Mouse (Mus musculus) small intestine, adult 2 months (tissue): ENCODE data around the gene Ccdc28a. TPM values are rescaled to one million over a fixed set of nuclear protein-coding genes. Genes with fewer than 3 reads are reported as not detected.

Experiments used
- H3K27ac ChIP-seq: fragments of 200-500 bp; 2 replicates; pipeline ENCODE4 v1.5.1; 2012; ENCODE audit warnings: low read depth, low read length, control low read depth, inconsistent platforms; ENCODE audit not compliant: insufficient read depth
- H3K27me3 ChIP-seq: fragments of 200-500 bp; 2 replicates; pipeline ENCODE4 v1.6.1; 2012; ENCODE audit warnings: mild to moderate bottlenecking, moderate library complexity, low read length, inconsistent platforms; ENCODE audit not compliant: control insufficient read depth, insufficient read depth
- H3K36me3 ChIP-seq: fragments of 200-500 bp; 2 replicates; pipeline ENCODE4 v1.6.1; 2012; ENCODE audit warnings: mild to moderate bottlenecking, low read length, control low read depth, inconsistent platforms; ENCODE audit not compliant: control insufficient read depth, insufficient read depth
- H3K4me1 ChIP-seq: fragments of 200-500 bp; 2 replicates; pipeline ENCODE4 v1.6.1; 2012; ENCODE audit warnings: low read length, inconsistent platforms, mixed read lengths; ENCODE audit not compliant: control insufficient read depth, insufficient read depth, insufficient read length
- H3K4me3 ChIP-seq: fragments of 200-500 bp; 2 replicates; pipeline ENCODE4 v1.5.1; 2012; ENCODE audit warnings: low read depth, mild to moderate bottlenecking, control low read depth, inconsistent platforms, low read length, moderate library complexity
- CTCF ChIP-seq: fragments of 200-500 bp; IDR thresholded peaks from 2 replicates; pipeline ENCODE4 v1.5.1; 2012; ENCODE audit warnings: low read depth, mild to moderate bottlenecking, control low read depth, inconsistent platforms, low read length, moderate library complexity, mixed read lengths; ENCODE audit not compliant: insufficient replicate concordance, insufficient read length; ENCODE audit errors: extremely low read depth
- POLR2A ChIP-seq: fragments of 200-500 bp; IDR thresholded peaks from 2 replicates; pipeline ENCODE4 v1.6.1; 2012; ENCODE audit warnings: low read depth, mild to moderate bottlenecking, control low read depth, inconsistent platforms, low read length, moderate library complexity
- WGBS: fragments of 180-500 bp; shearing (Covaris S2); methylation state at CpG from one replicate; pipeline ENCODE4 v1.1.7; 2018; 5-methylcytosine and 5-hydroxymethylcytosine counted together
- polyA plus RNA-seq: library from polyadenylated mRNA; depleted of rRNA; stranded (reverse); fragments of >200 nt; gene quantifications from 2 replicates; pipeline ENCODE4 v1.2.3, GENCODE M21; 2012

Gene Ccdc28a
- polyA plus RNA-seq, 1 experiment, result 28.8 TPM

GRCm38 (mm10) chr10:18194156-18194555 lies 40.6 kb downstream of the Ccdc28a start:
- Histone ChIP-seq H3K36me3 (no peaks in the 10 kb centered on the region), H3K27ac (no peak overlapping the region), H3K27me3 (no peaks in the 10 kb centered on the region), H3K4me1 (no peaks in the 10 kb centered on the region), H3K4me3 (no peak overlapping the region)
- TF ChIP-seq CTCF (no peak), POLR2A (no peak)
- 78% methylated on average over 11 of the region's 11 CpGs for WGBS

- no peaks in the 10 kb centered on the region for H3K4me1 ChIP-seq
- no peak overlapping the region for H3K4me3 ChIP-seq
- no peak overlapping the region for H3K27ac ChIP-seq
- no peak for TF ChIP-seq CTCF
- TF ChIP-seq POLR2A, result no peak
- no peaks in the 10 kb centered on the region for H3K36me3 ChIP-seq
- H3K27me3 ChIP-seq, result no peaks in the 10 kb centered on the region
- WGBS, result 77% methylated on average over 11 of the region's 11 CpGs
Measured at GRCm38 (mm10) chr10:18193221-18193620, 41.6 kb downstream of the Ccdc28a start.

- no peak overlapping the region for H3K4me3 ChIP-seq
- H3K27ac ChIP-seq, result no peak overlapping the region
- 13% methylated on average over 8 of the region's 8 CpGs for WGBS
- no peaks in the 10 kb centered on the region for H3K27me3 ChIP-seq
- no peaks in the 10 kb centered on the region for H3K36me3 ChIP-seq
- no peaks in the 10 kb centered on the region for H3K4me1 ChIP-seq
- TF ChIP-seq POLR2A, result no peak
Measured at GRCm38 (mm10) chr10:18191706-18192105, 43.1 kb downstream of the Ccdc28a start.

- no peaks in the 10 kb centered on the region for H3K27me3 ChIP-seq
- H3K27ac ChIP-seq, result no peak overlapping the region
- no peaks in the 10 kb centered on the region for H3K4me1 ChIP-seq
- H3K36me3 ChIP-seq, result no peaks in the 10 kb centered on the region
- no peak overlapping the region for H3K4me3 ChIP-seq
- WGBS, result 89% methylated on average over 4 of the region's 4 CpGs
- TF ChIP-seq CTCF, result no peak
- no peak for TF ChIP-seq POLR2A
Measured at GRCm38 (mm10) chr10:18189498-18189897, 45.3 kb downstream of the Ccdc28a start.

GRCm38 (mm10) chr10:18188564-18188963 lies 46.2 kb downstream of the Ccdc28a start:
- H3K27ac ChIP-seq, result no peak overlapping the region
- H3K36me3 ChIP-seq, result no peaks in the 10 kb centered on the region
- H3K4me3 ChIP-seq, result no peak overlapping the region
- WGBS, result 76% methylated on average over 6 of the region's 6 CpGs
- no peaks in the 10 kb centered on the region for H3K4me1 ChIP-seq
- H3K27me3 ChIP-seq, result no peaks in the 10 kb centered on the region
- no peak for TF ChIP-seq CTCF
- no peak for TF ChIP-seq POLR2A

- TF ChIP-seq POLR2A, result no peak
- no peak for TF ChIP-seq CTCF
- Histone ChIP-seq H3K27ac (no peak overlapping the region), H3K36me3 (no peaks in the 10 kb centered on the region), H3K27me3 (no peaks in the 10 kb centered on the region), H3K4me3 (no peak overlapping the region), H3K4me1 (no peaks in the 10 kb centered on the region)
- WGBS, result 82% methylated on average over 5 of the region's 5 CpGs
Measured at GRCm38 (mm10) chr10:18182246-18182645, 52.6 kb downstream of the Ccdc28a start.

- H3K36me3 ChIP-seq, result no peaks in the 10 kb centered on the region
- TF ChIP-seq POLR2A (no peak), CTCF (no peak)
- H3K27ac ChIP-seq, result no peak overlapping the region
- WGBS, result 50% methylated on average over 2 of the region's 2 CpGs
- no peak overlapping the region for H3K4me3 ChIP-seq
- H3K4me1 ChIP-seq, result no peaks in the 10 kb centered on the region
- H3K27me3 ChIP-seq, result no peaks in the 10 kb centered on the region
Measured at GRCm38 (mm10) chr10:18177304-18177703, 57.5 kb downstream of the Ccdc28a start.

- no peak overlapping the region for H3K4me3 ChIP-seq
- no peaks in the 10 kb centered on the region for H3K4me1 ChIP-seq
- TF ChIP-seq POLR2A (no peak), CTCF (no peak)
- no peak overlapping the region for H3K27ac ChIP-seq
- H3K27me3 ChIP-seq, result no peaks in the 10 kb centered on the region
- WGBS, result 80% methylated on average over 7 of the region's 7 CpGs
- no peaks in the 10 kb centered on the region for H3K36me3 ChIP-seq
Measured at GRCm38 (mm10) chr10:18176722-18177121, 58.1 kb downstream of the Ccdc28a start.
